Mouse (Mus musculus) CH12.LX (cell line): ENCODE results near the gene Krtap3-2. TPM values are rescaled to one million over a fixed set of nuclear protein-coding genes. Genes with fewer than 3 reads are reported as not detected.
A peak's percentile ranks its signal among the peaks of the same experiment; 100 is the strongest.

Source experiments
- DNase-seq: peaks from one replicate; pipeline ENCODE4 v3.0.0-alpha.2; 2013; ENCODE audit errors: extremely low read depth
- H3K27ac ChIP-seq: 2 replicates; pipeline ENCODE4 v1.5.1; 2012; ENCODE audit warnings: low read depth, mild to moderate bottlenecking, control low read depth, moderate library complexity; ENCODE audit not compliant: insufficient read depth
- H3K27me3 ChIP-seq: replicated peaks from 2 replicates; pipeline ENCODE3; 2012; ENCODE audit warnings: inconsistent platforms
- H3K36me3 ChIP-seq, 2 experiments: replicated peaks in 1 of 2; 2 replicates each; pipeline versions ENCODE3 to v1.6.1; 2012; ENCODE audit warnings: inconsistent platforms in 1 of 2, low read length in 1 of 2, mild to moderate bottlenecking in 1 of 2, mixed read lengths in 1 of 2, moderate library complexity in 1 of 2; ENCODE audit not compliant: control insufficient read depth in 1 of 2, insufficient read depth in 1 of 2
- H3K4me1 ChIP-seq, 2 experiments: 2 replicates each; pipeline ENCODE4 v1.6.1; 2012; ENCODE audit warnings: inconsistent platforms in 1 of 2, moderate library complexity in 1 of 2; ENCODE audit not compliant: insufficient read depth in 2 of 2, control insufficient read depth in 1 of 2
- H3K4me2 ChIP-seq: 2 replicates; pipeline ENCODE4 v1.6.1; 2012; ENCODE audit warnings: low read depth, mild to moderate bottlenecking, control low read depth; ENCODE audit not compliant: poor library complexity, insufficient read depth, severe bottlenecking
- H3K4me3 ChIP-seq, 3 experiments: fragments of 150-350 bp in 1 of 3; sonication (generic) in 1 of 3; replicated peaks in 1 of 3; 2 replicates each; pipeline versions ENCODE3 to v1.5.1; 2011 to 2012; ENCODE audit warnings: low read depth in 2 of 3, low read length in 2 of 3, mild to moderate bottlenecking in 2 of 3, moderate library complexity in 2 of 3, control low read depth in 1 of 3, improper control_type of control experiment in 1 of 3, inconsistent platforms in 1 of 3, mixed read lengths in 1 of 3; ENCODE audit not compliant: poor library complexity in 1 of 3
- H3K79me2 ChIP-seq: replicated peaks from 2 replicates; pipeline ENCODE4 v1.6.1; 2012; ENCODE audit warnings: mild to moderate bottlenecking, moderate library complexity; ENCODE audit not compliant: control insufficient read depth, poor library complexity, insufficient read depth, severe bottlenecking; ENCODE audit errors: extremely low read depth
- H3K9ac ChIP-seq: 2 replicates; pipeline ENCODE4 v1.6.1; 2012; ENCODE audit warnings: low read depth, mild to moderate bottlenecking, control low read depth, moderate library complexity; ENCODE audit not compliant: insufficient read depth
- H3K9me3 ChIP-seq: replicated peaks from 2 replicates; pipeline ENCODE3; 2012; ENCODE audit warnings: low read length, inconsistent platforms, mixed read lengths
- BHLHE40 ChIP-seq: IDR thresholded peaks from 2 replicates; pipeline ENCODE4 v1.6.1; 2011; ENCODE audit warnings: mild to moderate bottlenecking, low read depth, low read length, improper control_type of control experiment
- CHD1 ChIP-seq: IDR thresholded peaks from 2 replicates; pipeline ENCODE4 v1.6.1; 2012; ENCODE audit warnings: low read depth, low read length, improper control_type of control experiment, inconsistent platforms
- CHD2 ChIP-seq: IDR thresholded peaks from 2 replicates; pipeline ENCODE4 v1.6.1; 2011; ENCODE audit warnings: low read length, improper control_type of control experiment
- CTCF ChIP-seq, 2 experiments: IDR thresholded peaks in 1 of 2; conservative IDR thresholded peaks in 1 of 2; 2 replicates each; pipeline ENCODE4 v1.5.1; 2011 to 2012; ENCODE audit warnings: low read depth in 2 of 2, low read length in 2 of 2, improper control_type of control experiment in 1 of 2, inconsistent platforms in 1 of 2, mild to moderate bottlenecking in 1 of 2, moderate library complexity in 1 of 2
- ELF1 ChIP-seq: IDR thresholded peaks from 2 replicates; pipeline ENCODE4 v1.6.1; 2014; ENCODE audit warnings: low read depth, mild to moderate bottlenecking, inconsistent platforms, low read length, improper control_type of control experiment
- EP300 ChIP-seq: IDR thresholded peaks from 2 replicates; pipeline ENCODE4 v1.6.1; 2011; ENCODE audit warnings: low read length, improper control_type of control experiment
- ETS1 ChIP-seq: conservative IDR thresholded peaks from 2 replicates; pipeline ENCODE4 v1.6.1; 2012; ENCODE audit warnings: low read depth, mild to moderate bottlenecking, inconsistent platforms, low read length, improper control_type of control experiment, moderate library complexity
- HCFC1 ChIP-seq: IDR thresholded peaks from 2 replicates; pipeline ENCODE4 v1.6.1; 2012; ENCODE audit warnings: low read depth, mild to moderate bottlenecking, inconsistent platforms, low read length, improper control_type of control experiment
- KAT2A ChIP-seq: IDR thresholded peaks from 2 replicates; pipeline ENCODE4 v1.6.1; 2012; ENCODE audit warnings: low read length, improper control_type of control experiment, inconsistent platforms; ENCODE audit not compliant: insufficient replicate concordance
- MAFK ChIP-seq: IDR thresholded peaks from 2 replicates; pipeline ENCODE4 v1.6.1; 2011; ENCODE audit warnings: low read length, improper control_type of control experiment; ENCODE audit not compliant: insufficient replicate concordance
- MAX ChIP-seq: IDR thresholded peaks from 2 replicates; pipeline ENCODE4 v1.6.1; 2011; ENCODE audit warnings: low read length, improper control_type of control experiment
- MEF2A ChIP-seq: IDR thresholded peaks from 2 replicates; pipeline ENCODE4 v1.6.1; 2014; ENCODE audit warnings: low read depth, mild to moderate bottlenecking, inconsistent platforms, low read length, improper control_type of control experiment, borderline replicate concordance
- NELFE ChIP-seq: IDR thresholded peaks from 2 replicates; pipeline ENCODE4 v1.6.1; 2011; ENCODE audit warnings: low read depth, low read length, improper control_type of control experiment
- PAX5 ChIP-seq: IDR thresholded peaks from 2 replicates; pipeline ENCODE4 v1.6.1; 2012; ENCODE audit warnings: low read length, inconsistent platforms, mixed read lengths
- POLR2A ChIP-seq: IDR thresholded peaks from 2 replicates; pipeline ENCODE4 v1.6.1; 2011; ENCODE audit warnings: low read depth, mild to moderate bottlenecking, improper control_type of control experiment, low read length
- RCOR1 ChIP-seq: conservative IDR thresholded peaks from 2 replicates; pipeline ENCODE4 v1.6.1; 2012; ENCODE audit warnings: low read depth, mild to moderate bottlenecking, inconsistent platforms, low read length, improper control_type of control experiment
- TCF12 ChIP-seq: IDR thresholded peaks from 2 replicates; pipeline ENCODE4 v1.6.1; 2014; ENCODE audit warnings: low read depth, mild to moderate bottlenecking, inconsistent platforms, low read length, improper control_type of control experiment
- USF2 ChIP-seq: conservative IDR thresholded peaks from 2 replicates; pipeline ENCODE4 v1.6.1; 2011; ENCODE audit warnings: low read depth, low read length, improper control_type of control experiment
- ZC3H11A ChIP-seq: IDR thresholded peaks from 2 replicates; pipeline ENCODE4 v1.6.1; 2012; ENCODE audit warnings: low read depth, mild to moderate bottlenecking, inconsistent platforms, low read length, improper control_type of control experiment
- ZKSCAN1 ChIP-seq: IDR thresholded peaks from 2 replicates; pipeline ENCODE4 v1.6.1; 2012; ENCODE audit warnings: low read depth, inconsistent platforms, low read length, improper control_type of control experiment, borderline replicate concordance
- ZNF384 ChIP-seq: IDR thresholded peaks from 2 replicates; pipeline ENCODE4 v1.6.1; 2012; ENCODE audit warnings: low read depth, low read length, improper control_type of control experiment, inconsistent platforms
- dilution Hi-C: fragments of 300-500 bp; cut with MboI; formaldehyde crosslinking; loops from 2 replicates; pipeline ENCODE4 v1.14.3; 2020; ENCODE audit warnings: low sequenced_read_pairs; ENCODE audit not compliant: extremely low pct_unique_long_range_greater_than_20kb, extremely low pct_ligation_motif_present
- in situ Hi-C: fragments of 300-500 bp; cut with MboI; formaldehyde crosslinking; loops from 3 replicates; pipeline ENCODE4 v1.14.3; 2019; ENCODE audit warnings: low sequenced_read_pairs, low pct_ligation_motif_present, low pct_unique_long_range_greater_than_20kb, mixed read lengths
- polyA plus RNA-seq: library from polyadenylated mRNA; unstranded; fragments of >175 nt; gene quantifications from 2 replicates; pipeline ENCODE4 v1.2.1, GENCODE M21; 2012; ENCODE audit warnings: low read depth; ENCODE audit not compliant: insufficient read length
- total RNA-seq, 2 experiments: library from RNA; depleted of rRNA; stranded (reverse); fragments of 300-350 nt in 1 of 2; fragments of >200 nt in 1 of 2; gene quantifications; 2 replicates each; pipeline ENCODE4 v1.2.3; 2012 to 2014

The Krtap3-2 gene
- total and polyA plus RNA-seq, 3 experiments, result not detected

GRCm38 (mm10) chr11:99559366-99559765, 2.7 kb upstream of the Krtap3-2 start, which contains the start of gene Gm11939:
Gene Gm11939 (minus strand): TSS chr11:99559466.
- no peak within 1 kb of the TSS for H3K4me2 ChIP-seq
- in situ Hi-C loops (no loop called here), dilution Hi-C loops (no loop called here)
- no peak within 1 kb of the TSS for H3K27ac ChIP-seq
- H3K4me1 ChIP-seq, result peaks cover 5 to 13% of the 10 kb centered on the region in 2 experiments
- H3K36me3 ChIP-seq, result no peaks in the 10 kb centered on the region
- H3K4me3 ChIP-seq, result no peak within 1 kb of the TSS
- no peaks in the 10 kb centered on the region for H3K9me3 ChIP-seq
- H3K27me3 ChIP-seq, result peaks cover 41% of the 10 kb centered on the region
- DNase-seq, result no peak
- no peak within 1 kb of the TSS for H3K9ac ChIP-seq
- no peak for TF ChIP-seq TCF12
- TF ChIP-seq POLR2A, result no peak
- TF ChIP-seq RCOR1, result no peak
- TF ChIP-seq MAX, result no peak
- no peak for TF ChIP-seq CHD2
- TF ChIP-seq HCFC1, result no peak
- TF ChIP-seq CTCF (conservative IDR thresholded peaks at IDR 0.05 in 1 of 2, IDR thresholded peaks at IDR 0.05 in 1 of 2; ENCODE audit: low read depth in 2 of 2, low read length in 2 of 2), result no peak
- no peak for TF ChIP-seq MEF2A
- TF ChIP-seq ZKSCAN1, result no peak
- TF ChIP-seq NELFE, result no peak
- TF ChIP-seq PAX5, result no peak
- TF ChIP-seq ETS1, result no peak
- no peak for TF ChIP-seq ELF1
- TF ChIP-seq BHLHE40, result no peak
- no peak for TF ChIP-seq ZC3H11A
- TF ChIP-seq USF2, result no peak
- TF ChIP-seq EP300, result no peak
- no peak for TF ChIP-seq KAT2A
- no peak for TF ChIP-seq CHD1
- no peaks in the 10 kb centered on the region for H3K79me2 ChIP-seq

GRCm38 (mm10) chr11:99557976-99558745, 1.5 kb upstream of the Krtap3-2 start:
- no peak overlapping the region for H3K4me2 ChIP-seq
- DNase-seq, result no peak
- peaks cover 5 to 8% of the 10 kb centered on the region in 2 experiments for H3K4me1 ChIP-seq
- no peak overlapping the region for H3K9ac ChIP-seq
- H3K36me3 ChIP-seq, result no peaks in the 10 kb centered on the region
- TF ChIP-seq ZNF384 (peak; percentile 92), ELF1 (no peak), MAFK (no peak)
- peaks cover 50% of the 10 kb centered on the region for H3K27me3 ChIP-seq
- dilution Hi-C loops (no loop called here), in situ Hi-C loops (no loop called here)
- H3K27ac ChIP-seq, result no peak overlapping the region
- H3K4me3 ChIP-seq, result no peak overlapping the region
- H3K79me2 ChIP-seq, result no peaks in the 10 kb centered on the region
- H3K9me3 ChIP-seq, result no peaks in the 10 kb centered on the region
